Mouse (Mus musculus) G1E-ER4 (cell line): ENCODE data around the gene Lgals2. TPM values are rescaled to one million over a fixed set of nuclear protein-coding genes. Genes with fewer than 3 reads are reported as not detected.

Source experiments
- GATA1 ChIP-seq: IDR thresholded peaks from one replicate; pipeline ENCODE4 v1.8.0; 2012; ENCODE audit warnings: low read length, inconsistent platforms
- polyA plus RNA-seq: library from polyadenylated mRNA; stranded (reverse); fragments of >175 nt; gene quantifications from 2 replicates; pipeline ENCODE4 v1.2.3, GENCODE M21; 2012

The Lgals2 gene
- polyA plus RNA-seq, 1 experiment: not detected

GRCm38 (mm10) chr15:78810146-78810545 is 45.2 kb downstream of the Lgals2 start:
- no peak for TF ChIP-seq GATA1

GRCm38 (mm10) chr15:78809739-78810138 is 45.6 kb downstream of the Lgals2 start:
- TF ChIP-seq GATA1: no peak

- TF ChIP-seq GATA1: no peak
Observed at GRCm38 (mm10) chr15:78808980-78809379, 46.3 kb downstream of the Lgals2 start.

- TF ChIP-seq GATA1: no peak
Observed at GRCm38 (mm10) chr15:78807141-78807540, 48.2 kb downstream of the Lgals2 start.

GRCm38 (mm10) chr15:78806614-78807013 is 48.7 kb downstream of the Lgals2 start:
- no peak for TF ChIP-seq GATA1

- TF ChIP-seq GATA1: no peak
Observed at GRCm38 (mm10) chr15:78805351-78805750, 50.0 kb downstream of the Lgals2 start.

- TF ChIP-seq GATA1: no peak
Observed at GRCm38 (mm10) chr15:78804326-78804725, 51.0 kb downstream of the Lgals2 start.

- TF ChIP-seq GATA1: no peak
Observed at GRCm38 (mm10) chr15:78803499-78803900, 51.8 kb downstream of the Lgals2 start.

GRCm38 (mm10) chr15:78802776-78803391 is 52.4 kb downstream of the Lgals2 start, which contains the start of gene Card10:
Gene Card10 (minus strand): TSS chr15:78803042.
- TF ChIP-seq GATA1: no peak

- no peak for TF ChIP-seq GATA1
Observed at GRCm38 (mm10) chr15:78801971-78802741, 53.2 kb downstream of the Lgals2 start.

- no peak for TF ChIP-seq GATA1
Observed at GRCm38 (mm10) chr15:78801571-78801970, 53.8 kb downstream of the Lgals2 start.

Other genes with a start within 250 kb of the Lgals2 start
- gene Elfn2, start 136.8 kb downstream of the Lgals2 start, polyA plus RNA-seq: not detected in 2 replicates
- gene Mfng, start 82.1 kb downstream of the Lgals2 start, polyA plus RNA-seq: not detected in 2 replicates
- not detected in 2 replicates for gene Card10, start 52.5 kb downstream of the Lgals2 start, polyA plus RNA-seq
- not detected in 2 replicates for gene Cdc42ep1, start 12.9 kb downstream of the Lgals2 start, polyA plus RNA-seq
- gene Gga1, start 21.7 kb upstream of the Lgals2 start, polyA plus RNA-seq: 154 and 180 TPM in 2 replicates
- 3.7 and 4.4 TPM in 2 replicates for gene Gm49510, start 44.1 kb upstream of the Lgals2 start, polyA plus RNA-seq
- 958 and 1,179 TPM in 2 replicates for gene Sh3bp1, start 44.2 kb upstream of the Lgals2 start, polyA plus RNA-seq
- 35.3 and 39.3 TPM in 2 replicates for gene Pdxp, start 58.4 kb upstream of the Lgals2 start, polyA plus RNA-seq
- gene Lgals1, start 71.2 kb upstream of the Lgals2 start, polyA plus RNA-seq: 423 and 1,303 TPM in 2 replicates
- gene Nol12, start 79.4 kb upstream of the Lgals2 start, polyA plus RNA-seq: 24.3 and 26.2 TPM in 2 replicates
- gene Triobp, start 92.2 kb upstream of the Lgals2 start, polyA plus RNA-seq: 47.1 and 59.9 TPM in 2 replicates
- gene H1f0, start 172.9 kb upstream of the Lgals2 start, polyA plus RNA-seq: not detected in 2 replicates
- gene Galr3, start 186.4 kb upstream of the Lgals2 start, polyA plus RNA-seq: not detected in 2 replicates
- 37.5 and 64.4 TPM in 2 replicates for gene Ankrd54, start 207.4 kb upstream of the Lgals2 start, polyA plus RNA-seq
- 14.6 and 36.2 TPM in 2 replicates for gene Eif3l, start 219.7 kb upstream of the Lgals2 start, polyA plus RNA-seq